Mouse (Mus musculus): ENCODE measurements around the gene Gm13697.

- TF ChIP-seq POLR2A (IDR thresholded peaks at IDR 0.05; ENCODE audit: control insufficient read depth, low read depth, low read length): no peak
- TF ChIP-seq CTCF (IDR thresholded peaks at IDR 0.05; ENCODE audit: control insufficient read depth, insufficient read depth, insufficient replicate concordance, low read depth, low read length): no peak
Observed at GRCm38 (mm10) chr2:84018330-84018729, 33.8 kb downstream of the Gm13697 start.

Measured in testis, adult 2 months (tissue).